Mouse (Mus musculus): ENCODE data around the gene Elavl2. TPM values are rescaled to one million over a fixed set of nuclear protein-coding genes. Genes with fewer than 3 reads are reported as not detected.

Gene Elavl2
- 0.04 TPM in 1 of 2 replicates, not detected in the other for polyA plus RNA-seq (2012; rRNA removed)

DNA sequence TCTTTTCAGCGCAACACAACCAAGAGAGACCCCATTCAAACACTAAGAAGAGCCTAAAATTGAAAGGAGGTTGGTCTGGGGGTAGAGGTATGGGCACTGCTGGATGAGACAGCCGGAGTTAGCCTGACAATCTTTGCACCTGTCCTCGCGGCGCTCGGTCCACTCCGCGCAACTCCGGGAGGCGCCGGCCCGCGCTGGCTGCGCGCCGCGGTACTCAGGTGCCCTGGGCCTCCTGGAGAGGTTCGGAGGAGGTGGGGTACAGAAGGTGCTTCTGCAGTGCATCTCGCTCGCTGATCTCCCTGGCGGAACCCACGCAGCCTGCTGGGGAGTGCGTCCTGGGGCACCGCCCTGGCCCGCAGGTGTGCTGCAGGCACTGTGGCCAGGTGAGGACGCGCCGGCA lies at the start of gene Elavl2:
Elavl2 (minus strand) TSS at position 363 of the 400 bp plus-strand sequence.

